Mouse (Mus musculus) heart, adult 11 months (tissue): ENCODE measurements around the gene Trp73.

ENCODE experiments used
- DNase-seq: peaks from one replicate; pipeline ENCODE4 v3.0.0; 2022

Trp73 gene

GRCm38 (mm10) chr4:154028066-154028465, 111.9 kb downstream of the Trp73 start:
- no peak for DNase-seq

GRCm38 (mm10) chr4:154026441-154026761, 113.6 kb downstream of the Trp73 start:
- DNase-seq = peak; percentile 92

- peak; percentile 99 for DNase-seq
Observed at GRCm38 (mm10) chr4:154025641-154026440, 114.2 kb downstream of the Trp73 start, which contains the start of gene Smim1. Smim1 (minus strand) TSS chr4:154026230.

GRCm38 (mm10) chr4:154024729-154025521, 115.1 kb downstream of the Trp73 start:
- peak; percentile 91 for DNase-seq

GRCm38 (mm10) chr4:154023754-154024601, 116.0 kb downstream of the Trp73 start:
- DNase-seq = peak; percentile 96

GRCm38 (mm10) chr4:154022844-154023243, 117.2 kb downstream of the Trp73 start:
- no peak for DNase-seq

- DNase-seq = peak; percentile 98
Observed at GRCm38 (mm10) chr4:154022407-154022806, 117.6 kb downstream of the Trp73 start.

GRCm38 (mm10) chr4:154021432-154021831, 118.6 kb downstream of the Trp73 start:
- peak; percentile 94 for DNase-seq

- peak; percentile 94 for DNase-seq
Observed at GRCm38 (mm10) chr4:154019571-154019970, 120.4 kb downstream of the Trp73 start.

- no peak for DNase-seq
Observed at GRCm38 (mm10) chr4:154015476-154015875, 124.5 kb downstream of the Trp73 start.

- DNase-seq = peak; percentile 88
Observed at GRCm38 (mm10) chr4:154012132-154012882, 127.7 kb downstream of the Trp73 start.

GRCm38 (mm10) chr4:154011646-154012089, 128.3 kb downstream of the Trp73 start, which contains the start of gene Lrrc47:
Lrrc47 (plus strand) TSS chr4:154011731.
- DNase-seq = peak; percentile 98

GRCm38 (mm10) chr4:154010907-154011645, 128.9 kb downstream of the Trp73 start:
- no peak for DNase-seq

GRCm38 (mm10) chr4:154007759-154008158, 132.2 kb downstream of the Trp73 start:
- DNase-seq = peak; percentile 61

- DNase-seq = no peak
Observed at GRCm38 (mm10) chr4:154006264-154006663, 133.7 kb downstream of the Trp73 start.
